Mouse (Mus musculus) stomach, embryonic 16.5 days (tissue): ENCODE measurements around the gene Kif1bp. TPM values are rescaled to one million over a fixed set of nuclear protein-coding genes. Genes with fewer than 3 reads are reported as not detected.

ENCODE experiments used
- ATAC-seq: fragments of 200-750 bp; cut with Nextera tagmentation; 2 replicates; pipeline ENCODE4 v1.8.0; 2017; ENCODE audit warnings: moderate number of reproducible peaks, moderate TSS enrichment; ENCODE audit not compliant: insufficient read depth, low FRiP score
- H3K27ac ChIP-seq: fragments of 300-500 bp; sonication (generic); 2 replicates; pipeline ENCODE4 v1.5.1; 2014; ENCODE audit warnings: low read length
- H3K27me3 ChIP-seq: fragments of 300-500 bp; sonication (generic); 2 replicates; pipeline ENCODE4 v1.6.1; 2014; ENCODE audit warnings: low read length, control low read depth, mixed read lengths; ENCODE audit not compliant: control insufficient read depth, insufficient read depth
- H3K36me3 ChIP-seq: fragments of 300-500 bp; sonication (generic); 2 replicates; pipeline ENCODE4 v1.6.1; 2014; ENCODE audit warnings: low read length; ENCODE audit not compliant: control insufficient read depth, insufficient read depth
- H3K4me1 ChIP-seq: fragments of 300-500 bp; sonication (generic); 2 replicates; pipeline ENCODE4 v1.6.1; 2014; ENCODE audit warnings: low read length, control low read depth, mixed read lengths; ENCODE audit not compliant: control insufficient read depth, insufficient read depth
- H3K4me2 ChIP-seq: fragments of 300-500 bp; sonication (generic); 2 replicates; pipeline ENCODE4 v1.6.1; 2014; ENCODE audit warnings: low read depth, low read length, mixed read lengths
- H3K4me3 ChIP-seq: fragments of 300-500 bp; sonication (generic); replicated peaks from 2 replicates; pipeline ENCODE4 v1.5.1; 2014; ENCODE audit warnings: mild to moderate bottlenecking, low read length
- H3K9ac ChIP-seq: fragments of 300-500 bp; sonication (generic); 2 replicates; pipeline ENCODE4 v1.6.1; 2014; ENCODE audit warnings: low read length
- H3K9me3 ChIP-seq: fragments of 300-500 bp; sonication (generic); replicated peaks from 2 replicates; pipeline ENCODE4 v1.6.1; 2016; ENCODE audit warnings: low read length, control low read depth; ENCODE audit not compliant: control insufficient read depth
- WGBS: fragments of 180-500 bp; shearing (Covaris S2); extraction: QIAGEN DNeasy Blood & Tissue Kit; methylation state at CpG from one replicate; pipeline ENCODE4 v1.1.7; 2014; 5-methylcytosine and 5-hydroxymethylcytosine counted together
- polyA plus RNA-seq: library from polyadenylated mRNA; unstranded; fragments of >200 nt; fragmentation: Nextera tagmentation; extraction: Ambion mirVana; gene quantifications from 2 replicates; pipeline ENCODE4 v1.2.1, GENCODE M21; 2015

Kif1bp gene
- polyA plus RNA-seq, 1 experiment from 2014 or later, result 24.7 TPM

DNA sequence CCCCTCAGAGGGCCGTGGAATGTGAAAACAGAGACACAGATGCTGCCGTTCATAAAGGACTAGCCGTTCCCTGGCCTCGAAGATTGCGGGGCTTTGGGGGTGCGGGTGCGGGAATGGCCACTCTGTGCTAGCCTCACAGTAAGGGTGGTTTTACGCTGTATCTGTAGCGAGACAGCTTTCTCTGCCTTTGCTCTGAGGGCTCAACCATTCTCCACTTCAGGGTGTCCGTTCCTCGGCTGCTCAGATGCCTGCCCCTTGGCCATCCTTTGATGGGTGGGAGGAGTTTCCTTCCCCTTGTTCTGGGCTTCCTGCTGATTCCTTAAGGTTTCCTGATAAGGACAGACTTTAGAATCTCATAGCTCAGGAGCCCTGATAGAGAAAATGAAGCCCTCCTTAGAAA is 69.8 kb downstream of the Kif1bp start:
- H3K9ac ChIP-seq, result peak overlapping the region; percentile 44; the same call in 1 of the 2 replicates
- no peaks in the 10 kb centered on the region for H3K9me3 ChIP-seq
- H3K4me2 ChIP-seq, result peak overlapping the region; percentile 62
- H3K27me3 ChIP-seq, result peaks cover 4% of the 10 kb centered on the region; the same call in 1 of the 2 replicates
- peak overlapping the region; percentile 39 for H3K4me3 ChIP-seq
- 4% methylated on average over 11 of the region's 11 CpGs for WGBS
- no peak overlapping the region for H3K27ac ChIP-seq
- H3K4me1 ChIP-seq, result peaks cover 4% of the 10 kb centered on the region; the same call in 1 of the 2 replicates
- H3K36me3 ChIP-seq, result no peaks in the 10 kb centered on the region
- no peak for ATAC-seq

DNA sequence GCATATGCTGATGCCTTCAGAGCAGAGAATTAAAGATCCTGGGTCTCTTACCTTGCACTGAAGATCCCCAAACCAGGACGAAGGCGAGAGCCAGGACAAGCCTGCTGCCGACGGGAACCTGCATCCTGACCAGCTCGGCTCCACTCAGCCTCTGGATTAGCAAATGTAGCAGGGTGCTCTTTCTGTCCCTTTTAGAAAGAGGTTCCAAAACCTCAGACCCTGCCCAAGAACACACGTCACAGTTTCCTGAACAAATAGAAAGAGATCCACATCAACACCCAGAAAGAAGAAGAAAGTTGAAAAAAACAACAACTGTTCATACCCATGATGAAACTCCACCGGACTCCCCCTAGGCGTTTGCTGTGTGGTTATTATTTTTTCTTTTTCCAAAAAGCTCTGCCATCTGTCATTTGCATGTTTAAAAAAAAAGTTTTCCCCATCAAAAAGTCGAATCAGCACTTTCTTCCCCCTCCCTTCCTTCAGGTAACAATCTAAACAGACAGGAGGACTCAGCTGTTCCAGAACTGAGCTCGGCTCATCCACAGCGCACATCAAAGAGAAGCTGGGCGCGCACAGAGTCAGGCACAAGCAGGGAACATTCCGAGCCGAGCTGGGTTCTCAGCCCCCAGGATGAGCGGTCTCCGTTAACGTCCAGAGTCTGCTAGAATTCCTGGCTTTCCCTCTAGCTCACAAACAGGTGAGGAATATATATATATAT is 70.5 kb downstream of the Kif1bp start:
- no peaks in the 10 kb centered on the region for H3K36me3 ChIP-seq
- no peaks in the 10 kb centered on the region for H3K9me3 ChIP-seq
- peak overlapping the region; percentile 45; the same call in 1 of the 2 replicates for H3K9ac ChIP-seq
- H3K4me3 ChIP-seq, result peak overlapping the region; percentile 39
- ATAC-seq, result no peak
- peaks cover 4% of the 10 kb centered on the region; the same call in 1 of the 2 replicates for H3K4me1 ChIP-seq
- H3K27ac ChIP-seq, result peak overlapping the region; percentile 24; the same call in 1 of the 2 replicates
- peaks cover 4% of the 10 kb centered on the region; the same call in 1 of the 2 replicates for H3K27me3 ChIP-seq
- peak overlapping the region; percentile 62 for H3K4me2 ChIP-seq
- WGBS, result 12% methylated on average over 18 of the region's 18 CpGs

DNA sequence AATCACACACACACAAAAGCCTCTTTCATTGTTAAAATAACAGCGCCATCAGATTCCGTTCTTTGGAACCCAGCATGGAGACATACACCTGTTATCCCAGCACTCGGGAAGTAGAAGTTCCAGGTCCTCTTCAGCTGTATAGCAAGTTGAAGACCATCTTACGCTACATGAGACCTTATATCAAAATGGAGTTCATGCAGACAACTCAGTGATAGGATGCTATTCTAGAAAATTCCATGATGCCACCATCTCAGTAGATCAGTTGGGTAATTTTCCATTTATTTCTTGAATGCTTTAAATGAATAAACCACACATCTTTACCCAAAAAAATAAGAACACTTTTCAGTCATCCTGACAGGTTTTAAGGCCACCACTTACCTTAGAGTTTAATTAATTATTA is 71.2 kb downstream of the Kif1bp start:
- Histone ChIP-seq H3K36me3 (no peaks in the 10 kb centered on the region), H3K9ac (no peak overlapping the region), H3K4me1 (peaks cover 4% of the 10 kb centered on the region; the same call in 1 of the 2 replicates), H3K4me2 (no peak overlapping the region), H3K27me3 (peaks cover 4% of the 10 kb centered on the region; the same call in 1 of the 2 replicates), H3K9me3 (no peaks in the 10 kb centered on the region), H3K4me3 (no peak overlapping the region), H3K27ac (no peak overlapping the region)
- no peak for ATAC-seq
- WGBS, result 84% methylated on average over 4 of the region's 4 CpGs

DNA sequence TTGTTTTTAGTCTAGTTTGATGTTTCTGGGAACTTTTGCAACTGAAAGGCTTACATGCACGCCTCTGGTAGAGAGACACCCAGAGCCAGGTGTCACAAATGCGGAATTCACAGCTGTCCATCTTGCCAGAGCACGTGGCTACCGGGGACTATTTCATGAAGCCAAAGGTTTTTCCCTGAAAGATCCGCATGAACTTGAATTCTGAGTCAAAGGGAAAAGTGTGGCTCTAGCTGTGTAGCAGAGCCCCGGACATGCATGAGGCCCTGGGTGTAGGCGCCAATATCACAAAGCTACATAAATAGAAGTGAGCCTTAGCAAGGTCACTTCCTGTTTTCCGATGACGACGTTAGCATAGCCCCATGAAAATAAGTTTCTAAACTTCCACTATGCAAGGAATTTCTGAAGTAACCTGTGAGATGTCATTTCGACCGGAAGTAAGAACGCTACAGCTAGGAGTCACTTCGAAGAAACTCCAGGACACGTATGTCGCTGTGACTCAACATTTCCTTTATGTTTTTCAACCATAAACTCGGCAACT is 72.2 kb downstream of the Kif1bp start:
- Histone ChIP-seq H3K36me3 (no peaks in the 10 kb centered on the region), H3K4me2 (no peak overlapping the region), H3K27me3 (peaks cover 4% of the 10 kb centered on the region; the same call in 1 of the 2 replicates), H3K27ac (0 out of 2 replicates have a peak overlapping the region, but pooled peaks have one; percentile 5), H3K9me3 (no peaks in the 10 kb centered on the region), H3K9ac (no peak overlapping the region), H3K4me3 (no peak overlapping the region), H3K4me1 (peaks cover 4% of the 10 kb centered on the region; the same call in 1 of the 2 replicates)
- no peak for ATAC-seq
- WGBS, result 77% methylated on average over 17 of the region's 17 CpGs

DNA sequence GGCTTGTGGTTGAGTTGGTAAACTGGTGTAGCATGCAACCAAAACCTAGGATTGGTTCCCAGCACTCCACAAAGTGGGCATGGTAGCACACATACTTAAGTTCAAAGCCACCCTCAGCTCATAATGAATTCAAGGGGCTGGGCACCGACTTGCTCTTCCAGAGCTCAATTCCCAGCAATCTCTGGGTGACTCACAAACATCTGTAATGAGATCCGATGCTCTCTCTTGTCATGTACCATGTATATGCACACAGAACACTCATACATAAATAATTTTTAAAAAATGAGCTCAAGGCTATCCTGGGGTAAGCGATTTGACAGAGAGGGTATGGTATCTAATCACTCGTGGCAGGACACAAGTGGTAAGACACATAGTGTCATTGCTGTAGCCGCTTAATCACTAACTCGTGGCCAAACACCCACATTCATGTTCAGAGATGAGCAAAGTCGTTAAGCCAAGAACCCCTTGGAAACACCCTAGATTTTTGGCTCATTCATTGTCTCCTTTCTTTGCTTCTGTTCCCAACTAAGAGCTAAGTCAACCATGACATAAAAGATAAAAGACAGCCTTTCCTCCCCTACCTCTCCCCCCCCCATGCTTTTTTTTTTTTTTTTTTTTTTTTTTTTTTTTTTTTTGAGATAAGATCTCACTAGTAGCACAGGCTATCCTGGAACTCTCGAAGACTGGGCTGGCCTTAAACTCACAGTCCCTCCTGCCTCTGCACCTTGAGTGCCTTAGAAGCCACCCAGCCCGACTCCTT is 72.9 kb downstream of the Kif1bp start:
- ATAC-seq, result no peak
- no peak overlapping the region for H3K4me3 ChIP-seq
- no peaks in the 10 kb centered on the region for H3K36me3 ChIP-seq
- H3K9me3 ChIP-seq, result no peaks in the 10 kb centered on the region
- H3K27me3 ChIP-seq, result peaks cover 4% of the 10 kb centered on the region; the same call in 1 of the 2 replicates
- no peak overlapping the region for H3K4me2 ChIP-seq
- WGBS, result 78% methylated on average over 9 of the region's 9 CpGs
- H3K27ac ChIP-seq, result no peak overlapping the region
- H3K9ac ChIP-seq, result no peak overlapping the region
- H3K4me1 ChIP-seq, result peaks cover 4% of the 10 kb centered on the region; the same call in 1 of the 2 replicates

DNA sequence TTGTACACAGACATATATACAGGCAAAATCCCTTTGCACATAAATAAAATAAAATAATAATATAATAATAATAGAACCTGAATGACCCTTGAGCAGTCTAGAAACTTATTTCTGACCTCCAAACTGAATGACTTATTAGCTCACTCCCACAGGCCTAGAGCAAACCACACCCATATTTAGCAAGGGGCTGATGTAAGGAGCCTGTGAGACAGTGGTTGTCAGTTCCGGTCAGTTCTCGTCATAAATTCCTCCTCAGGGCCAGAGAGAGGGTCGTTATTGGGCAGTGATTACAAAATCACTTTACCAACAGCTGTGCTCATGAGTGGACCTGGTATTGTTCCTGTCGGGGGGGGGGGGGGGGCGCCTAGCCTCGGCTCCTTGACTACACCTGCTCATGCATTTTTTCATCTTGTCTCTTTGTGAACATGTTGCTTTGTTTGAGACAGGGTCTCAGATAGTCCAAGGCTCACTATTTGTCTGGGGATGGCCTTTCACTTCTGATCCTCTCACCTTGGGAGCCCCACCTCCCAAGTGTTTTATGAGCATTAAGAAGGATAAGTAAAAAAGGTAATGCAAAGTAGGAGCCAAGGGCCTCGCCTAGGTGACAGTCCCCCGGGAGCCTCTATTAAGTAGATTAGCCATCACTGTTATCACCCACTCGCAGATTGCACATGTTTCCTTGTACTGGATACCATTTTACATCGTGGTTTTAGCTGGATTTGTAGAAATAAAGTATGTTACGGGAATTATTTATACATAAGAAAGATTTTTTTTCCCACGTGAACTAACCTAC is 74.2 kb downstream of the Kif1bp start:
- Histone ChIP-seq H3K4me2 (no peak overlapping the region), H3K27ac (no peak overlapping the region), H3K36me3 (no peaks in the 10 kb centered on the region), H3K27me3 (peaks cover 4% of the 10 kb centered on the region; the same call in 1 of the 2 replicates), H3K4me1 (peaks cover 4% of the 10 kb centered on the region; the same call in 1 of the 2 replicates), H3K9me3 (no peaks in the 10 kb centered on the region), H3K9ac (no peak overlapping the region), H3K4me3 (no peak overlapping the region)
- no peak for ATAC-seq
- WGBS, result 62% methylated on average over 12 of the region's 12 CpGs

DNA sequence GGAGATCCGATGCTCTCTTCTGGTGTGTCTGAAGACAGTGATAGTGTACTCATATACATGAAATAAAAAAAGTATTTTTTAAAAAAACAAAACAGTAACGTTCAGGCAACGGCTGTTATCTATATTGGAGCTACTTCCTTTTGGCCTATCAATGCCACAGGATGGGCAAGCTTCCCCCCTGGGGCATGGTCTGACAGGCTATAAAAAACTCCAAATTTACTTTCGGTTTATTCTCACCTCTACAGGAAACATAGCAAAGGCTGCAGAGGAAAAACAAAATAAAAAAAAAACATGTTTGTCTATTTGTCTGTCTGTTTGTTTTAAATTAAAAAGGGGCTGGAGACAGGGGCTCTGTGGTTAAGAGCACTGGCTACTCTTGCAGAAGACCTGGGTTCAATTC is 74.9 kb downstream of the Kif1bp start:
- Histone ChIP-seq H3K36me3 (no peaks in the 10 kb centered on the region), H3K27ac (no peak overlapping the region), H3K4me1 (peaks cover 4% of the 10 kb centered on the region; the same call in 1 of the 2 replicates), H3K9ac (no peak overlapping the region), H3K9me3 (no peaks in the 10 kb centered on the region), H3K4me2 (no peak overlapping the region), H3K4me3 (no peak overlapping the region), H3K27me3 (peaks cover 4% of the 10 kb centered on the region; the same call in 1 of the 2 replicates)
- 66% methylated on average over 4 of the region's 4 CpGs for WGBS
- no peak for ATAC-seq

DNA sequence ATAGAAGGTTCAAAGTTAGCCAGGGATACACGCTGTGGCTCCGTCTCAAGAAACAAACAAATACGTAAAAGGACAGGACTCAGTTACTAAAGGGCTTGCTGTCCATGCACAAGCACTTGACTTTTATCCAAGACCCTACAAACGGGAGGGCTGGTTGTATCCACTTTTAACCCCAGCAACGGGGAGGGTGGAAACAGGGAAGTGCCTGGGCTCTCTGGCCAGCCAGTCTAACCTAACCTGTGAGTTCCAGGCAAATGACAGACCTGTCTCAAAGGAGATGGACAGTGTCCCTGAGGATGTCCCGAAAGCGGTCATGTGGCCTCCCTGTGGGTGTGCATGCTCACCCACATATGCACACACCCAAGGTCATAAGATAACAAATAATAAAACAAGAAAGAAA is 76.3 kb downstream of the Kif1bp start:
- ATAC-seq, result no peak
- Histone ChIP-seq H3K4me2 (no peak overlapping the region), H3K9me3 (no peaks in the 10 kb centered on the region), H3K27ac (no peak overlapping the region), H3K9ac (no peak overlapping the region), H3K27me3 (no peaks in the 10 kb centered on the region), H3K4me1 (no peaks in the 10 kb centered on the region), H3K36me3 (no peaks in the 10 kb centered on the region), H3K4me3 (no peak overlapping the region)
- WGBS, result 78% methylated on average over 7 of the region's 7 CpGs
